Mouse (Mus musculus): Measurements from ENCODE around the gene Fev. TPM values are rescaled to one million over a fixed set of nuclear protein-coding genes. Genes with fewer than 3 reads are reported as not detected.

The Fev gene
- polyA plus RNA-seq, 1 experiment from 2014 or later, result 1.4 TPM

DNA sequence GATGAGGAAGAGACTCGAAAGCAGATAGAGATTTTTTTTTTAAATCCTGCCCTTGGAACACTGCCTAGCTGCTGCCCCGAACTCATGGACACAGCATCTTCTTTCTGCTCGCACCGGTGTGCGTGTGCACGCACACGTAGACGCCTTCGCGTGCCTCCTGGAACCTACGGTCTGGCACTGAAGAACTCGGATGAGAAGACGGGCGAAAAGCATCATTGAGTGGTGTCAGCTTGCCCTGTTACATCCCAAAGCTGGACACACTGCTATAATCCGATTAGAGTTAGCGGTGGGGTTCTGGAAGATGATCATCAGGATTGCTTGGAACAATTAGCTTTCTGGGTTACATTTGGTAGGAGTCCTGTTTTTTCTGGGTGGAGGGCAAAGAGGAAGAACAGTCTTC, 26.4 kb downstream of the Fev start:
- Histone ChIP-seq H3K4me3 (ENCODE audit: low read depth, low read length) (peak overlapping the region; percentile 16), H3K27ac (ENCODE audit: low read depth) (no peak overlapping the region), H3K9me3 (ENCODE audit: control insufficient read depth, low read length) (no peaks in the 10 kb centered on the region), H3K4me1 (replicated peaks; ENCODE audit: control insufficient read depth, insufficient read depth, low read length) (peaks cover 3% of the 10 kb centered on the region), H3K36me3 (ENCODE audit: control insufficient read depth, insufficient read depth, low read length) (no peaks in the 10 kb centered on the region), H3K4me2 (ENCODE audit: low read length) (peak overlapping the region; percentile 40), H3K27me3 (replicated peaks; ENCODE audit: control insufficient read depth, insufficient read depth, low read length) (peaks cover 72% of the 10 kb centered on the region), H3K9ac (ENCODE audit: low read length) (no peak overlapping the region)
- WGBS, result 10% methylated on average over 16 of the region's 16 CpGs
- ATAC-seq (replicated peaks; ENCODE audit: low FRiP score, low TSS enrichment, low read depth) (no peak), DNase-seq (ENCODE audit: low spot score) (no peak)

DNA sequence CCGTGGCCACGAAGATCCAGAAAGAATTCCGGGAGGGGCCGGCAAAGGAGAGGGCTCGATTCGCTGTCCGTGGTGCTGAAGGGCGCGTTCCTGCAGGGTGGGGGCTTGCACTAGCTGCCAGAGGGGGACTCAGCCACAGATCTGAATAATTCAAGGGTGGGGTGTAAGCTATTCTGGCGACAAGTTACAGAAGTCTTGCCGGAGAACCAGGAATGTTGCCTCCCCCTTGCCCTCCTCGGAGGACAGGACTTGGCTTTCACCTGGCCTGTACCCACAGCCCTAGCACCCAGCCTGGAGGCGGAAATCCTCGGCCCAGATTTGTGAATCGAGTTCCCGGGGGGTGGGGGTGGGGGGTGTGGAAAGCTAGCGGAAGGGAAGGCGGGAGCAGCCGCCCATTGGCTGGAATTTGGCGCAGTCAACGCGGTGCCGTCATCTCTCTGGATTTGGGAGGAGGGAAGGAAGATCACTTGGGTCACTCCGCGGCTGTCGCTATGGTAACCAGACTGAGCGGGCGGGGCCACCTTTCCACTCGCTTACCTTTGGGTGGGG, 27.0 kb downstream of the Fev start:
- H3K4me3 ChIP-seq (ENCODE audit: low read depth, low read length), result peak overlapping the region; percentile 16
- H3K27ac ChIP-seq (ENCODE audit: low read depth), result no peak overlapping the region
- 1% methylated on average over 29 of the region's 29 CpGs for WGBS
- H3K4me2 ChIP-seq (ENCODE audit: low read length), result peak overlapping the region; percentile 40
- ATAC-seq (replicated peaks; ENCODE audit: low FRiP score, low TSS enrichment, low read depth) (no peak; the same call in 1 of the 2 replicates), DNase-seq (ENCODE audit: low spot score) (peak; percentile 87)
- no peaks in the 10 kb centered on the region for H3K9me3 ChIP-seq (ENCODE audit: control insufficient read depth, low read length)
- no peak overlapping the region for H3K9ac ChIP-seq (ENCODE audit: low read length)
- no peaks in the 10 kb centered on the region for H3K36me3 ChIP-seq (ENCODE audit: control insufficient read depth, insufficient read depth, low read length)
- H3K27me3 ChIP-seq (replicated peaks; ENCODE audit: control insufficient read depth, insufficient read depth, low read length), result peaks cover 77% of the 10 kb centered on the region
- H3K4me1 ChIP-seq (replicated peaks; ENCODE audit: control insufficient read depth, insufficient read depth, low read length), result peaks cover 3% of the 10 kb centered on the region

DNA sequence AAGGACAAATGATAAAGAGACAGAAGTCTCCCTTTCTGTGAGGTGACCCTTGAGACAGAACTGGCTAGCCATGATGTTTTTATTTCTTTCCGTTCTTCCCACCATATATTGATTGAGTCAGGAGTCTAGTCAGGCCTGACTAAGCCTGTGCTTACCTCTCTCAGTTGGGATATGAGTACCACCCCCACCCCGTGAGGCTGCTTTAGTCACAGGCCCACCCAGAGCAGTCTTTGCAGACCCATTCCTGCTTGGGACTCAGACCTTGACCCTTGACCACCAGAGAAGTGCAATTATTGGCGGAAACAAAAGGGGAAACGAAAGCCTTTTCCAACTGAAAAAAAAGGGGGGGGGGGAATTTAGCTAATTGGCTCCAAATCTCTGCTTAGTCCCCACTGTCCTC, 27.5 kb downstream of the Fev start:
- WGBS, result 5% methylated on average over 4 of the region's 4 CpGs
- no peak overlapping the region for H3K9ac ChIP-seq (ENCODE audit: low read length)
- no peak overlapping the region for H3K27ac ChIP-seq (ENCODE audit: low read depth)
- peak overlapping the region; percentile 40 for H3K4me2 ChIP-seq (ENCODE audit: low read length)
- peaks cover 83% of the 10 kb centered on the region for H3K27me3 ChIP-seq (replicated peaks; ENCODE audit: control insufficient read depth, insufficient read depth, low read length)
- no peaks in the 10 kb centered on the region for H3K36me3 ChIP-seq (ENCODE audit: control insufficient read depth, insufficient read depth, low read length)
- no peaks in the 10 kb centered on the region for H3K9me3 ChIP-seq (ENCODE audit: control insufficient read depth, low read length)
- ATAC-seq (replicated peaks; ENCODE audit: low FRiP score, low TSS enrichment, low read depth), result no peak
- H3K4me1 ChIP-seq (replicated peaks; ENCODE audit: control insufficient read depth, insufficient read depth, low read length), result peaks cover 3% of the 10 kb centered on the region
- H3K4me3 ChIP-seq (ENCODE audit: low read depth, low read length), result 0 out of 2 replicates have a peak overlapping the region, but pooled peaks have one; percentile 16
- DNase-seq (ENCODE audit: low spot score), result no peak

DNA sequence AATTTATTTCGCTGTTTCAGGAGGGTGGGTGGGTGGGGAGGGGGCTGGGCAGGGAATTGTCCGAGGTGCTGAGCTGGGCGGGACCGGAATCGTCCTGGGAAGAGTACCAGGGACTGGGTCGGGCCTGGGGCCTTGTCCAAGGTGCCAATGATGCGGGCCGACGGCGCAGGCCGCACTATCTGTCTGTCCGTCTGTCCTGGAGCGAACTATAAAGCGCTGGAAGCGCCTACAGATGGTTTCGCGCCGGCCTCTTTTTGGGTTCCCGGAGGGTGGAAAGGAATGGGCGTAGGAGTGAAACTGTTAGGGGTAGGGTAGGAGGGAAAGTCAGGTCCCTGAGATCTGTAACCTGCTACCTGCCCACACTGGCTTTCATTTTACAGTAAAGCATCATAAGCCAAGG, 28.0 kb downstream of the Fev start:
- no peak for ATAC-seq (replicated peaks; ENCODE audit: low FRiP score, low TSS enrichment, low read depth)
- Histone ChIP-seq H3K27me3 (replicated peaks; ENCODE audit: control insufficient read depth, insufficient read depth, low read length) (peaks cover 87% of the 10 kb centered on the region), H3K4me1 (replicated peaks; ENCODE audit: control insufficient read depth, insufficient read depth, low read length) (peaks cover 3% of the 10 kb centered on the region), H3K36me3 (ENCODE audit: control insufficient read depth, insufficient read depth, low read length) (no peaks in the 10 kb centered on the region), H3K4me2 (ENCODE audit: low read length) (no peak overlapping the region), H3K27ac (ENCODE audit: low read depth) (no peak overlapping the region), H3K4me3 (ENCODE audit: low read depth, low read length) (no peak overlapping the region), H3K9me3 (ENCODE audit: control insufficient read depth, low read length) (no peaks in the 10 kb centered on the region), H3K9ac (ENCODE audit: low read length) (no peak overlapping the region)
- WGBS, result 2% methylated on average over 20 of the region's 20 CpGs
- DNase-seq (ENCODE audit: low spot score), result no peak

DNA sequence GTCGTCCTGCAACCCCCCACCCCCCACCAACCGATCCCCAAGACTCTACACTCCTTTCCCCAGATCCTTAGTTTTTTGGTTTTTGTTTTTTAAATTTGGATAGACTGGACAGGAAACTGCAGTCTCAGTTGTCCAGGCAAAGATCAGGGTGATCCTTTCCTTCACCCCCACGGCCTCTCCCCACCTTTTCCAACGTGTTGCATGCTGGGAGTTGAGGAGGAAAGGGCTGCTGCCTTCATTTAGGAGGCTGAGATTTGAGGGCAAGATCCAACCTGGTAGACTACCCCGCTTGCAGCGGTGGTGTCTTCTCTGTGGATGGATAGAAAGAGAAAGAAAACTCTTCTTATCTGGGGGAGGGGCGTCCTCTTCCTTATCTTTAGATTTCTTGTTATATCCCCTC, 28.4 kb downstream of the Fev start:
- WGBS, result under 1% methylated on average over 7 of the region's 7 CpGs
- Histone ChIP-seq H3K4me1 (replicated peaks; ENCODE audit: control insufficient read depth, insufficient read depth, low read length) (peaks cover 3% of the 10 kb centered on the region), H3K27me3 (replicated peaks; ENCODE audit: control insufficient read depth, insufficient read depth, low read length) (peaks cover 91% of the 10 kb centered on the region), H3K9ac (ENCODE audit: low read length) (no peak overlapping the region), H3K4me2 (ENCODE audit: low read length) (no peak overlapping the region), H3K36me3 (ENCODE audit: control insufficient read depth, insufficient read depth, low read length) (no peaks in the 10 kb centered on the region), H3K27ac (ENCODE audit: low read depth) (no peak overlapping the region), H3K4me3 (ENCODE audit: low read depth, low read length) (no peak overlapping the region), H3K9me3 (ENCODE audit: control insufficient read depth, low read length) (no peaks in the 10 kb centered on the region)
- DNase-seq (ENCODE audit: low spot score) (peak; percentile 53), ATAC-seq (replicated peaks; ENCODE audit: low FRiP score, low TSS enrichment, low read depth) (no peak)

DNA sequence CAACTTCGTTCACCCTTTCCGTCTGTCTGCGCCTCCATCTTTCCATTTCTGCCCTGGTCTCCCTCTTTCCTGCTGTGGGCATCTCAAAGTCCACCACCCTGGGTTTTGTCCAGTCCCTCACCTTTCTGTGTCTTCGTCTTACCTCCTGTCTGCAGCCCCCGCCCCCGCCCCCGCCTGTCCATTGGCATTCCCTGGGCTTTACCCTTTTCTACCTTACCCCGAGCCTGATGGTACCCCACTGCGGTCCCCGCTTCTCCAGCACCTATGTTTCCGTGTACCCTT, 28.8 kb downstream of the Fev start:
- Histone ChIP-seq H3K36me3 (ENCODE audit: control insufficient read depth, insufficient read depth, low read length) (no peaks in the 10 kb centered on the region), H3K9ac (ENCODE audit: low read length) (no peak overlapping the region), H3K27ac (ENCODE audit: low read depth) (no peak overlapping the region), H3K9me3 (ENCODE audit: control insufficient read depth, low read length) (no peaks in the 10 kb centered on the region), H3K4me1 (replicated peaks; ENCODE audit: control insufficient read depth, insufficient read depth, low read length) (peaks cover 3% of the 10 kb centered on the region), H3K4me3 (ENCODE audit: low read depth, low read length) (peak overlapping the region; percentile 49; the same call in 1 of the 2 replicates), H3K27me3 (replicated peaks; ENCODE audit: control insufficient read depth, insufficient read depth, low read length) (peaks cover 96% of the 10 kb centered on the region), H3K4me2 (ENCODE audit: low read length) (peak overlapping the region; percentile 98)
- WGBS, result 1% methylated on average over 10 of the region's 11 CpGs
- no peak for ATAC-seq (replicated peaks; ENCODE audit: low FRiP score, low TSS enrichment, low read depth)
- no peak for DNase-seq (ENCODE audit: low spot score)

DNA sequence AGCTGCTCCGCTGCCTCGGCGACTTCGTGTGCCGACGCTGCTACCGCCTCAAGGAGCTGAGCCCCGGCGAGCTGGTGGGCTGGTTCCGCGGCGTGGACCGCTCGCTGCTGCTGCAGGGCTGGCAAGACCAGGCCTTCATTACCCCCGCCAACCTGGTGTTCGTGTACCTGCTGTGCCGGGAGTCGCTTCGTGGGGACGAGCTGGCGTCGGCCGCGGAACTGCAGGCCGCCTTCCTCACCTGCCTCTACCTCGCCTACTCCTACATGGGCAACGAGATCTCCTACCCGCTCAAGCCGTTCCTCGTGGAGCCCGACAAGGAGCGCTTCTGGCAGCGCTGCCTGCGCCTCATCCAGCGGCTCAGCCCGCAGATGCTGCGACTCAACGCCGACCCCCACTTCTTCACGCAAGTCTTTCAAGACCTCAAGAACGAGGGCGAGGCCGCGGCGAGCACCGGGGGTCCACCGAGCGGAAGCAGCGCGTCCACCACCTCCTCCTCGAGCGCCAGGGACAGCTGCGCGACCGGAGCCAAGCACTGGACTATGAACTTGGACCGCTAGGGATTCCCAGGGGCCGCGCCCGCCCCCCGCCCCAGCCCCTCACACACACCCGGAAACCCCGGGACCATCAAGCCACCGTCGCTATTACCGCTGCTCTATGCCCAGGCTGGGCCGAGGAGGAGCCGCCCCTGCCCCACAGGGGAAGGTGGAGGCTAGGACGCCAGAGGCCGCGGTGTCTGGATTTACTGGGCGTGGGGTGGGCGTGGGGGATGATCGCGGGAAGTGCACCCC, 29.4 kb downstream of the Fev start:
- DNase-seq (ENCODE audit: low spot score), result peak; percentile 68
- 1% methylated on average over 65 of the region's 74 CpGs for WGBS
- Histone ChIP-seq H3K4me2 (ENCODE audit: low read length) (peak overlapping the region; percentile 98), H3K36me3 (ENCODE audit: control insufficient read depth, insufficient read depth, low read length) (no peaks in the 10 kb centered on the region), H3K9ac (ENCODE audit: low read length) (no peak overlapping the region), H3K4me3 (ENCODE audit: low read depth, low read length) (peak overlapping the region; percentile 49), H3K4me1 (replicated peaks; ENCODE audit: control insufficient read depth, insufficient read depth, low read length) (peaks cover 3% of the 10 kb centered on the region), H3K27me3 (replicated peaks; ENCODE audit: control insufficient read depth, insufficient read depth, low read length) (peaks cover 98% of the 10 kb centered on the region), H3K9me3 (ENCODE audit: control insufficient read depth, low read length) (no peaks in the 10 kb centered on the region), H3K27ac (ENCODE audit: low read depth) (no peak overlapping the region)
- ATAC-seq (replicated peaks; ENCODE audit: low FRiP score, low TSS enrichment, low read depth), result no peak

DNA sequence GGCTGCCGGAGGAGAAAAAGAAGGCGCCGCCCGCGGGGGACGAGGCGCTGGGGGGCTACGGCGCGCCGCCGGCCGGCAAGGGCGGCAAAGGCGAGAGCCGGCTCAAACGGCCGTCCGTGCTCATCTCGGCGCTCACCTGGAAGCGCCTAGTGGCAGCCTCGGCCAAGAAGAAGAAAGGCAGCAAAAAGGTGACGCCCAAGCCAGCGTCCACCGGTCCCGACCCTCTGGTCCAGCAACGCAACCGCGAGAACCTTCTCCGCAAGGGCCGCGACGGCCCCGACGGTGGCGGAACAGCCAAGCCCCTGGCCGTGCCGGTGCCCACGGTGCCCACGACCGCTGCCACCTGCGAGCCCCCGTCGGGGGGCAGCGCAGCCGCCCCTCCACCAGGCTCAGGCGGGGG, 30.1 kb downstream of the Fev start:
- H3K27ac ChIP-seq (ENCODE audit: low read depth), result no peak overlapping the region
- H3K9ac ChIP-seq (ENCODE audit: low read length), result no peak overlapping the region
- H3K9me3 ChIP-seq (ENCODE audit: control insufficient read depth, low read length), result no peaks in the 10 kb centered on the region
- WGBS, result under 1% methylated on average over 43 of the region's 48 CpGs
- peak overlapping the region; percentile 49 for H3K4me3 ChIP-seq (ENCODE audit: low read depth, low read length)
- DNase-seq (ENCODE audit: low spot score), result no peak
- H3K4me2 ChIP-seq (ENCODE audit: low read length), result peak overlapping the region; percentile 98
- peaks cover 98% of the 10 kb centered on the region for H3K27me3 ChIP-seq (replicated peaks; ENCODE audit: control insufficient read depth, insufficient read depth, low read length)
- peaks cover 3% of the 10 kb centered on the region for H3K4me1 ChIP-seq (replicated peaks; ENCODE audit: control insufficient read depth, insufficient read depth, low read length)
- no peaks in the 10 kb centered on the region for H3K36me3 ChIP-seq (ENCODE audit: control insufficient read depth, insufficient read depth, low read length)
- no peak; the same call in 1 of the 2 replicates for ATAC-seq (replicated peaks; ENCODE audit: low FRiP score, low TSS enrichment, low read depth)
